Mouse (Mus musculus) cerebellum, adult 11 months (tissue): Measurements from ENCODE around the gene Sorbs1.

ENCODE experiments used
- DNase-seq: peaks from one replicate; pipeline ENCODE4 v3.0.0; 2022

Sorbs1 gene

DNA sequence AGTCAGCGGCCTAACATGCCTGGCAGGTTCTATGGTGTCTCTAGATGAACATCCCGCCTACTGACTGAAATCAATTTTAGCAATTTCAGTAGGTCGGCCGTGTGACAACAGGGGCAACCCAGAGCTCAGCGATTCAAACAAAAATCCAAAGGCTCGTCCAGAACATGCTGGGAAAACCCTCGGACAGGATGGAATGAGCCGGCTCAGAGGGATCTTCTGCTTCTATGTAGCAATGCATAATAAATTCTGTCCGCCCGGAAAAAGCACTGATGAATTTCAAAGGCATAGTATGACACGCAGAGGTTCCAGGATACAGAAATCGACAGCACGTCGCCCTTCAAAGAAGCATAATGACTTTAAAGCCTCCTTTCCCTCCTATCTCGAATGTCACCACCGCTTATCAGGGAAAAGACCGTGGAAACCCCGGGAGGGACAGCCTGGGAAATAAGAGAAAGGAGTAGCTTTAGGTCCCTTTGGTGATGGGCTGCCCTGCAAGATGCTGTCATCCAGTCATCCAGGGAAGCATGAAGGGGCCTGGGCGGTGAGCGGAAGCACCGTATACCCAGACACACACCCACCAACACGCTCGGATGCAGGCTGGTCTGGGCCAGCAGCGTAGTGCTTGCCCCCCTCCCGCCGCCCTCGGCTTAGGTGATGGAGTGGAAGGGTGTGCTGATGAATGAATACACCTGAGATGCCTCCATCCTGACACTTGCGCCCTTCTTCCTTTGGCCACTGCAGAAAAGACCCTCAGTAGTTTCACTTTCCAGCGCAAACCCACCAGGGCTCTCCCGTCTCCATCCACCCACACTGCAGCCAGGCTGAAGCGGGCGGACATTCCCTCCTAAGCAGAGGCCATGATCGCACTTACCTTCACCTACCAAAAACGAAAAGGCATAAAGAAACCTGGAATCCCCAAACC, 818 bp downstream of the Sorbs1 start:
- DNase-seq = peak; percentile 50

DNA sequence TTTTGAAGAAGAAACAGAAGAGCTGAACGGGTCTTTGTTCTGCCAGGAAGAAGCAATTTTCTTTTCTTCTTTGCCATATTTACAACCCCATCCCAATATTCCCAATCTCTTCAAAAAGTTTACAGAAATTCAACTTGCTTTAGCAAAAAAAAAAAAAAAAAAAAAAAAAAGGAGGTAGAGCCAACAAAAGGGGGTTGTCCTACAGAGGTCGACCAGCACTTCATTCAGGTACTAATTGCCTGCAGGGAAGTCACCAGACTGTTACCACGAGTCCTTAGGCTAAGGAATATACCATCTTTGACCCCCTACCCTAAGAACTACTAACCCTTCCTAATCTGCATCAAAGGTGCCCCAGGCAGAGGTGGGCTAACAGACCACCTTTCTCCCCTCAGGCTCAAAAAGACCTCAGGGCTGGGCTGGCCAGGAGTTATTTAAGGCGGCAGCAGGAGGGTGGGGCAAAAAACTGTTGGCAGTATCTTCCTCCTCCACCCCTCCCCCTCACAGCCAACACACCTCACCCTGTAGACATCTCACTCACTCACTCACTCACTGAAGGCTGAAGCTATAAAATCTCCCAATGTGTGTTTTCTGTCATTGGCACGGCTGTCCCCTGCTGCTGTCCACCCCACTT, 1.8 kb downstream of the Sorbs1 start:
- peak; percentile 34 for DNase-seq

DNA sequence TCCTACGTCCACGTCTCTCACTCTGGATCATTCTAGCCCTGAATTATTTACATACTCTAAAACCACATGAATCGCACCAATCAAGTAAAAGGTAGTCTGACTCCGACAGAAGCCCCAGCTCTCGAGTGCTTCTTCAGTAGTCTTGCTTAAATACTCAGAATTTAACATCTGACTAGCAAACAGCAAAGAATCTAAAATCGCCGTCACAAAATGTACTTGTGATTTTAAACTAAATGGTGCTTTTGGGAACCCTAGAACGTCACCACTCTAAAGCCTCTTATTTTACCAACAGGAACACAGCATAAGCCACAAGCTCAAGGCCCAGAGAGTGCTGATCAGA, 2.5 kb downstream of the Sorbs1 start:
- no peak for DNase-seq

DNA sequence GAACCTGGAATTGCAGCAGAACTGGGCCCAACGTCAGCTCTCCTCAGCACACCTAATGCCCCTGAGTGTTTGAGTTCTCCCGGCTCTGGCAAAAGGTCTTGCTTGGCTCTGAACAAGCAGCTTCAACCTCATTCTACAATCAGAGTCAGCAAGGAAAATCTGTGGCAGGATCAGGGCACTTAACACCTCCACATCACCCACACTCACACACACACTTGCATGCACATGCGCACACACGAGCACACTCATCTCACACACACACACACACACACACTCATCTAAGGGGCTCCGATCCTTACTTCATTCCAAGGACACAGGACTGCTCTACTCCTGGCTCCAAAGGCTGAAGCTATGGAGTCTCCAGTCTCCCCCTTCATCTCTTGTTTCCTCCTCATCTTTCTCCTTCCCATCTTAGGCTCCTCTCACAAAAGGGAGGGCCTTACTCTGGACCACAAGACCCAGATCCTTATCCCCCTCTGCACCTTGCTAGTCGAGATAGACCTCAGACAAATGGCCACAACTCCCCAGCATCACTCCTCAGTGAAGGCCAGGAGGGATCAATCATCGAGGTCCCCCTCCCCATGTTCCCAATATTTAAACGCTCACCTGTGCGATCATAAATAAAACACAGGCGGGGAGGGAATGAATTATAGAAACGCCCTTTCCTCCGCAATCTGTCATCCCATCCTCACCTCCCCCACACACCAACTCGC, 3.0 kb downstream of the Sorbs1 start:
- DNase-seq = no peak

DNA sequence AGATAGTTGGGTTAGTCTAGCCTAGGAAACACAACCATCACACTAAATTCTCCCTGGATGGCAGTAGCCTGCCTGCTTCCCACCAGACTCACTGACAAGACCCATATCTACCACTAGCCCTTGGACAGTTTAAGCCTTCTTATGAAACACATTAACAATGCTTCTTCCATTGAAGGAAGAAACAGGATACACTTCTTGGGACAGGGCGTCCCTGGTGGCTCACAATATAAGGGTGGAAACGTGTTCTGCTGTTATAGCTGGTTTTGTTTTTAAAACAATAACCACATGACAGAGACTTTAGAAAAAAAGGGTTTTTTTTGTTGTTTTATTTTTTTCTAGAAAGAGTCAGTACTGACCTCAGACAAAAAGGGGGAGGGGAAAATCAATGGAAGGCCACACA, 4.3 kb downstream of the Sorbs1 start:
- DNase-seq = no peak

DNA sequence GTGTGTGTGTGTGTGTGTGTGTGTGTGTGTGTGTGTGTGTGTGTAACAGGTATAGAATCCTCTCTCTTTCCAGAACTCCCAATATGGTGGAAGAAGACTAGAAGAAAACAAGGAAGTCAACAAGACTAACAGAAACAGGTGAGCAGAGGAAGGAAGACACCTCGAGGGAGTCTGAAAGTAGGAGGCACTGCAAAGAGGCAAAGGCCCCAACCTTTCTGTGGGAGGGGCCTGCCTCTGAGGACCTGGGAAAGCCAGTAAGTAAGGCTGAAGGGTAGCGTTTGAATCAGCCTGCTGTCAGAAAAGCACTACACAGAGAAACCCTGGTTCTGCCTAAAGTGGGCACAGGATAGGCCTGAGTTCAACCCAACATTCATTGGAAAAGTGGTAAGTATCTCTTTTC, 4.7 kb downstream of the Sorbs1 start:
- no peak for DNase-seq

DNA sequence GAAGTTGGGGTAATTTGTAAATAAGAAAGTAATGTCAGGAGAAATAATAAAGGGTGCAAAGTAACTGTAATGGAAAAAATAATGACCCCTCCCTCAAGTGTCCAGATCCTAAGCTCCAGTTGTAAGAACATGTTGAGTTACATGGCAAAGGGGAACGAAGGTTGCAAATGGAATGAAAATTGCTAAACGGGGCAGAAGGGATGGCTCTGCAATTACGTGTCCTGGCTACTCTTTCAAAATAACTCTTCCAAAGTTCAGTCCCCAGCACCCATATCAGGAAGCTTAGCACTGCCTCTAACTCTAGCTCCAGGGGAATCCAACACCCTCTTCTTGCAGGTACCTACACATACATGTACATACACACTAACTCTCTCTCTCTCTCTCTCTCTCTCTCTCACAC, 6.6 kb downstream of the Sorbs1 start:
- DNase-seq = no peak

DNA sequence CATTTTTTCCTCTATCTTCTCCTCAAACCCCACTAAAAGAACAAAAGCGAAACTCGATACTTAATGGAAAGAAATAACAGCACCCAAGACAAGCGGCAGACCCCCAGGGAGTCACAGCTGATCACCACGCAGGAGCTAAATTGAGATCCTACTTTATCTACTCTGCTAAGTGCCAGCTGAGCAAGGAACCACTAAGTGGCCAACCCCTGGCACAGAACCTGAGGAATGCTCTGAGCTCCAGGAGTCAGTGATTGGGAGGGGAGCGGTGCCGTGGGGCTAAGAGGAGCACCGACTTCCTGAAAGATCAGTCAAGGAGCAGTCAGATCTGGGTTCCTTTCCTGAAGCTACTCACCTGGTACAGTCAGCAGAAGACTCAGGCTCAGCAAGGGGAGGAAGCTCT, 9.2 kb downstream of the Sorbs1 start:
- no peak for DNase-seq

DNA sequence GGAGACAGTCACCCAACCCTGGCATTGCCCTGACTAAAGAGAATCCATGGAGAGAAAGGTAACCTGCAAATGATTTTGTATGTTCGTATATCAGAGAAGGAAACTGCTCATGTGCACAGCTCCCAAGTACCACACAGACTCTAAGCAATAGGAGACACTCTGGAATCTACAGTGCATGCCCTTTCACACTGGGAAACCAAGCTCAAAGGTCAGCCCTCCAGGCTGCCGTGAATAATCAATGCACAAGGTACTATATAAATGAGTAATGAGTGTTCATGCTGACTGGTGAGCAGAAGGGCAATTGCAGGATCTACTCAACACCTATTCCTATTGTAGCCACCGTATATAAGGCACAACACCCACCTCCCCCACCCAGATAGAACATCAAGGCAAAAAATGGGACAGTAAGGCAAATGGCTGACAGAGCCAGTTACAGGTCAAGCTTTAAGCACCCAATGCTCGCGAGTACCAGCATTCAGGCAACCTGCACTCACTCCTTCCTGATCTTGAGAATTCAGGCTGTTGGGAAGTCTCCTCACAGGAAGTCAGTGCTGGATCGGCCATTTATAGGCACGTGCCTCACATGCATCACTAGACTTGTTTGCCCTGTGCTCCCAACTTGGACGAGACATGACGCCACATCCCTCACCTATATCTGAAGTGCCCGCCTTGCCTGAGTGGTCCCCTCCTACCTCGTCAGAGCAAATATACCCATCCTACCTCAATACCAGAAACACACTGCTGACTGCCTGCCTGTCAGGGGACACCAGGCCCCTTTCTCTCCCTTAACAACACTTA, 13.4 kb downstream of the Sorbs1 start:
- DNase-seq = no peak

DNA sequence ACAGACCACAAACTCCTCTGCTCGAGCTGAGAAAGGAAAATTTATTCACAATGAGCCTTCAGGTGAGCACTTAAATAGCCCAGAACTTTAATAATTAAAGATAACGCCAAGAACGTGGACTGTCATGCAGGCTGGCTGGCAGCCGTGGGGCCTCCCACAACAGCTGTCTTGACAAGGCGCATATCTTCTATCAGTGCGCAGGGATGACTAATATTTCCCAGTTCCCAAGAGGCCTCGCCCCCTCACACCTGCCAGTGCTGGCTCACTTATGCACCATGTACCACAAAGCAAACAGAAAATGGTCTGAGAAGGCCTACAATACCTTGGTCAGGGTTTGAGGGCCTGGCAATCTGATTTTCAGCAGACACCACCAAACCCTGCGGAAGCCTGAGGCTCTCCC, 14.4 kb downstream of the Sorbs1 start:
- no peak for DNase-seq

DNA sequence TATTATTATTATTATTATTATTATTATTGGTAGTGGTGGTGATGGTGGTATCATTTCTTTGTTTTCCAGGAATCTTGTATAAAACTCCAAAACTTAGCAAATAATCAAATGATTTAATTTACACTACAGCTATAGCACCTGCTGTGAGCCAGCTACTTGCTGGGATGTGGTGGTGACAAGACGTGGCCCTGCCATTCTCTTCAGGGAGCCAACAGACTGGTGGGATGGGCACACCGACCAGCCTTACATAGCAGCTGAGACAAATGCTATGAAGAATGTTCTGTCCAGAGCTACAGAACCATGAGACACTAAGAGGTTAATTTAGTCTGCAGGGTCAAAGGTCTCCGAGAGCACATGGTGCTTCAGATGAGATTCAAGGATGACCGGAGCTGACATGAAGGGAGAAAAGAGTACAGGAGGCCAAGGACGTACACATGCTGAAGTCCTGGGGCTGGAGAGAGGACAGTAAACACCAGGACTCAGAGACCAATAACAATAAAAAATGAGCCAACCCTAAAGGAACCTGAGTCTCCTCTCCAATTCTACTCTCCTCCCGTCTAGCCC, 15.3 kb downstream of the Sorbs1 start:
- DNase-seq = no peak

DNA sequence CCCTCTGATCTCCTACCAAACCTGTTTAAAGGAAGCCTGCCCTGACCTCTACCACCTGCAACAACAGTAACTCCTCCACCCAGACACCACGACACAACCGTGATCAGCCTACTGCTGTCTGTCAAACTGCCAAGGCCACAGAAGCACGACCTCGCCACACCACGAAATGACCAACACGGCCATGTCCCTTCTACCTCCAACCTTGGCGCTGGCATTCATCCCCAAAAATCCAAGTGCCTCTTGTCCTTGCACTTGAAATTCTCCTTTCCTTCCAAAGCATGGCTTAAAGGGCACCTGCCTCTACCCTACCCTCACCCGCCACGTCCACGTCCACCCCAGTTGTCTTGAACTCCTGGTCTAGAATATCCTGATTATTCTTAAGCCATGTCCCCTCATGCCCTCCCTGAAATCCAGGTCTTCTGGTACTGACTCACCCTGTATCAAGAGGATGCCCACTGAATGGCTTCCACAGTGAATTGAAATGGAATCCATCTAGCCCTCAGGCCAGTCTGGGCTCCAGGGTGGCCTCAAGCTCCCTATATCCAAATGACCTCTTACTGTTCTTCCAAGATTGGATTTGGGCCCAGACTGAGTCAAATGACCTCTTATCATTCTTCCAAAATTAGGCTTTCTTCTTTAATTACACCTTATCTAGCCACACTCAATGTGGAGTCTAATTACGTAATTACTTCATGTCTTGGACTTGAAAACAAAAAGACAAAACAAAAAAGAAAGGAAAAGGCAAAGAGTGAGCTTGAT, 16.9 kb downstream of the Sorbs1 start:
- no peak for DNase-seq

DNA sequence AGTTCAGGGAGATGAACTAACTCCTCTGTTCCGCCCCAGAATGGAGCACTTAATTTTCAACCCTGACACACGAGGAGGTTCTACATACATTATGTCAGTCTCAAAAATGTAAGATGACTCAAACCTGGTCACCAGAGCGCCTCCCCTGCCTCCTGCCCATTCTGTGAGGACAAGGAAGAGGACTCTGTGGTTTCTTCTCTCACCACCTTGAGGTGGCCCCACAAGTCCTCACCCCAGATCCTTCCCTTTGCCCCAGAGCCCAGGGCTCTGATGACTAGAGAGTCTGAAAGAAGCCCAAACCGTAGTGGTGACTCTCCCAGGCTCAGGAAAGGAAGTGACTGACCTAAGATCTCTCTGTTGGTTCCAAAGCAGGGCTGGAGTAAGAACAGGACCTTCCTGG, 17.5 kb downstream of the Sorbs1 start:
- DNase-seq = no peak

DNA sequence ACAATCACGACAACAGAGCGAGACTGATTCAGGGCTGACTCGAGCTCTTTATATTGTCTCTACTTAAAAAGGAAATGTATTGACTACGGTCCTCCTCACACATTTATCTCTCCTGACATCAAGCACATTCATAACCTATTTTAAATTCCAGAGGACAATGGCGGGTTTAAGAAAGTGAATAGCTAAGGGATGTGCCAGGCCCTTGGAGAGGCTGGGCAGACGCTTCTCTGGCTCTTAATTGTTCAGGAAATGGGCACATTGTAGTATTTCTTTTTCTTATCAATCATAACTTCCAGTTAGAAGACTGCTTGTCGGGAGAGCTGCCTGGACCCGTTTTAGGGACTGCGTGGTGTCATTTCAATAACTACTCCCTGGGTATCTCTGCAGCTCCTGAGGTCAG, 20.7 kb downstream of the Sorbs1 start:
- no peak for DNase-seq

DNA sequence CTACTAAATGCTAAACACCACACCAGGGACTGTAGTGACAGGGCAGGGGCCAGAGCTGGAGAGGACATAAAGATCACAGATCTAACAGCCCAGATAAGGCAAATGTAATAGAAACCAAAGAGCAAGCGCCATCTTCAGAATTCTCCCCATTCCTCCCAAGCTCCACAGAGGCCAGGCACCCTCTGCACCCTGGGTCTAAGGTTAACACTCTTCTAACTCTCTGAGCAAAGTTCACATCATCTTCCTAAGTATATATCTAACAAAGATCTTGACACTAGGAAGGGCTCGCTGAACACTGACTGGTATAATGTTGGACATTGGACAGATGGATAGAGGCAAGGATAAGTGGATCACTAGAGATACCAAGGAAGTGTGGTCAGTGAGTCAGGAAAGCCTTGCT, 22.1 kb downstream of the Sorbs1 start:
- DNase-seq = no peak

DNA sequence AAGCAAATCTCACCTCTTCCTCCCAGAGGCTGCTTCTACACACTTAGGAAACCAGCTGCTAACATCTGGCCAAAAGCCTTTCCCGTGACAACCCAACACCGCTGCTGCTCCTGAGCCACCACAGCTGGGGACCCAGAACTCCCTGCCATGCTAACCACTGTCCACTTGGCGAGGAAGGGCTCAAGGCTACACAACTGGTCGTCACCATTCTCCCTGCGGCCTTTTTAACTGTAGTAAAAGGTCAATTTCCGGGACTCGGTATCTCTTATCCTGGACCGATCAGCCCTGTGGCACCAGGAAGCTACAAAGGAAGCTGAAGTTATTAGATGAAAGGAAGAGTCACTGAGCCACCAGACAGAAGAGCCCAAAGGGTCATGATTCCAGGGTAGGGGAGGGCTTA, 22.8 kb downstream of the Sorbs1 start:
- no peak for DNase-seq

DNA sequence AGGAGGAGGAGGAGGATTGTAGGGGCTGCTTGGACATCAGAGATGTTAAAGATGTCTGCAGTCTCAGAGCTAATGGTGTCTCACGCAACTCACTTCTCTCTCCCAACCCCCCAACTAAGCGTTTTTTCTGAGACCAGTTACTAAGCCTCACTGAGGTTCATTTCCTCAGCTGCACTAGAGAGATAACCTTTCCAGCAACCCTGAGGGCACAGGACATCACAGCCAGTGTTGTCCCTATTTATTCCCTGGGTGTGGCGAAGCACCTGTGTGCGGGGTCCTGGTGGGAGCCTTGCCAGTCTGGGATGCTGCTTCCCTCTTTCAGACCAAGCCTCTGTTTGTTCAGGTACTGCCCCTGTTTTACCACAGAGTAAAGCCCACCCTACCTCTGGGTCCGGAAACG, 23.9 kb downstream of the Sorbs1 start:
- no peak for DNase-seq

DNA sequence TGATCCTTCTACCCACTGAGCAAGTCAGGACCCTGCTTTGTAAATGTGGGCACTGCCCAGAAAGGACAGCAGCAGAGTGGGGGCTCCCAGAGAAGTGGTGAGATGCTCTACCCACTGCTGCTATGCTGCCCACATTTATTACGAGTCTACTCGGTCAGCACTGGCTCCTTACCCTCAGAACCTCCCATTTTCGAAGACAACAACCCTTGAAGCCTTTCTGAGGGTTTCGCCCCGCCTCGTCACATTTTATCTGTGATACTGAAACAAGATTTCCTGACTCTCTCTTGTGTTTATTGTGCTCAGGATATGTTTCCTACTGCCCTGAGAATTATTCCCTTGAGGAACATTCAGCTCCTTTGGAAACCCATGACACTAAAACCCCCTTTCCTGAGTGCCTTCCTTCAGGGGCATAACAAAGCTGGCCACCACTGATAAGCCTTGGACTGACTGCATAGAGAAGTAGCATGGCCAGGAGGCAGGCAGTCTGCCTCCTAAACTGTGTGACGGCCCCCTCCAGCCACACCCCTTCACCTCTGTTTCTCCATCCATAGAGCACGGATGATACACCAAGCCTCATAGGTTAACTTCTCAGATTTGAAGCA, 24.6 kb downstream of the Sorbs1 start:
- no peak for DNase-seq

DNA sequence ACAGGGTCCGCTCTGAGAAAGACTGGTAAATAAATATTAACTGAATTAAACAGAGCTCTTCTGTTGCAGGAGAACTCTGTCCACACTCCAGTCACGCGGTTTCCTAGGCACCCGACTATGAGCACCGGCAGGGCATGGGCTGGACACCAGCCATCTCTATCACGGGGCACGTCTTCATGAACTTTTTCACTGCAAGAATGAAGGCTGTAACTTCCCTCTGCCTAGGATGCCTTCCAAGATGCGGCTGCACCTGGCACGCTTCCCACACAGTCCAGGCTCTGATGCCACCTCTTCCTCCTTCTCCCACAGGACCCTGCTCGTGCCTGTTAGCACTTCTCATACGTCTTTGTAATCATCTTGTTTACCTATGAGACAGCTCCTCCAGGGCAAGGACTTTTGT, 26.0 kb downstream of the Sorbs1 start:
- peak; percentile 49 for DNase-seq

DNA sequence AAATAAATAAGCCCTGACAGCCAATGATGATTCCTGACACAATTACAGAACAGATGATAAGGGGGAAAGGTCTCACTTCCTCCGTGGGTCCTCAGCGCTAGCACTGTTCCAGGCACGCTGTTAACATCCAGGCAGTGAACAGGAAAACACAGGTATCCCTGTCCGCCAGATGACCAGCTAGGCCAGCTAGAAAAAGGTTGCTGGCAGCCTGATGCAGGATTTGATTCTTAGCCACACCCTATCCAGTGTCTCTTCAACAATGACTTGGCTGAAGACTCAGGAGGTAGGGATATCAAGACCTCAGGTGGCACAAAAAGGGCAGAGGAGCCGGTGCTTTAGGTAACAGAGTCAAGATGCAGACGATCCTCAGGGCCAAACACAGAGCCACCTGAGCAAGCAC, 32.5 kb downstream of the Sorbs1 start:
- DNase-seq = no peak

DNA sequence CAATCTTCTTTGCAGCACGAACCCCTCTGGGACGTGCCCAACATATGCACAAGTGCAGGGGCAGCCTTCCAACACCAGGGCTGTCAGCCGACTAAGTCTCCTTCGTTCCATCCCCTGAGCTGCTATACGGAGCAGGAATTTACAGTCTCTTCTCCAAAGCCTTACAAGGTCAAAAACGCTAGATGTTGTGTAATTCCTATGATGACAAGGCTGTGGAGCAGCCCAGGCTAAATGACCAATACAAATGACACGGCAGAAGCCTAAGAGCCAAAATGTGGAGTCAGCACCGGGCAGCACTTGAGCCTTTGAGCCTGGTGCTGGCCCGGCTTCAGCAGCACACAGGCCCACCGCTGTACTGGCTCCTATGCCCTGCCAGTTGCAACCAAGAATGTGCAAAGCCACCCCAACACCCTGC, 35.4 kb downstream of the Sorbs1 start:
- DNase-seq = no peak
